Mouse (Mus musculus) midbrain, embryonic 13.5 days (tissue): ENCODE results near the gene Mslnl. TPM values are rescaled to one million over a fixed set of nuclear protein-coding genes. Genes with fewer than 3 reads are reported as not detected.

Source experiments
- ATAC-seq: fragments of 200-750 bp; cut with Nextera tagmentation; 2 replicates; pipeline ENCODE4 v1.8.0; 2017; ENCODE audit warnings: mild to moderate bottlenecking, moderate TSS enrichment, moderate library complexity
- H3K27ac ChIP-seq: fragments of 300-500 bp; sonication (generic); 2 replicates; pipeline ENCODE4 v1.5.1; 2015; ENCODE audit warnings: inconsistent platforms, mild to moderate bottlenecking, moderate library complexity
- H3K27me3 ChIP-seq: fragments of 300-500 bp; sonication (generic); 2 replicates; pipeline ENCODE4 v1.6.1; 2015; ENCODE audit warnings: mild to moderate bottlenecking, inconsistent platforms
- H3K36me3 ChIP-seq: fragments of 300-500 bp; sonication (generic); 2 replicates; pipeline ENCODE4 v1.6.1; 2015; ENCODE audit warnings: mild to moderate bottlenecking, inconsistent platforms
- H3K4me1 ChIP-seq: fragments of 300-500 bp; sonication (generic); replicated peaks from 2 replicates; pipeline ENCODE4 v1.6.1; 2015; ENCODE audit warnings: inconsistent platforms
- H3K4me2 ChIP-seq: fragments of 300-500 bp; sonication (generic); replicated peaks from 2 replicates; pipeline ENCODE4 v1.6.1; 2015; ENCODE audit warnings: moderate library complexity, mild to moderate bottlenecking, inconsistent platforms
- H3K4me3 ChIP-seq: fragments of 300-500 bp; sonication (generic); replicated peaks from 2 replicates; pipeline ENCODE4 v1.5.1; 2015; ENCODE audit warnings: mild to moderate bottlenecking, inconsistent platforms
- H3K9ac ChIP-seq: fragments of 300-500 bp; sonication (generic); replicated peaks from 2 replicates; pipeline ENCODE4 v1.6.1; 2015; ENCODE audit warnings: mild to moderate bottlenecking, inconsistent platforms
- H3K9me3 ChIP-seq: fragments of 300-500 bp; sonication (generic); 2 replicates; pipeline ENCODE4 v1.6.1; 2016; ENCODE audit warnings: mild to moderate bottlenecking, inconsistent platforms
- WGBS: fragments of 180-500 bp; shearing (Covaris S2); methylation state at CpG from one replicate; pipeline ENCODE4 v1.1.7; 2015; 5-methylcytosine and 5-hydroxymethylcytosine counted together
- polyA plus RNA-seq: library from polyadenylated mRNA; unstranded; fragments of >200 nt; fragmentation: Nextera tagmentation; extraction: Ambion mirVana; gene quantifications from 2 replicates; pipeline ENCODE4 v1.2.1, GENCODE M21; 2015

Mslnl gene
- polyA plus RNA-seq, 1 experiment from 2014 or later: not detected

DNA sequence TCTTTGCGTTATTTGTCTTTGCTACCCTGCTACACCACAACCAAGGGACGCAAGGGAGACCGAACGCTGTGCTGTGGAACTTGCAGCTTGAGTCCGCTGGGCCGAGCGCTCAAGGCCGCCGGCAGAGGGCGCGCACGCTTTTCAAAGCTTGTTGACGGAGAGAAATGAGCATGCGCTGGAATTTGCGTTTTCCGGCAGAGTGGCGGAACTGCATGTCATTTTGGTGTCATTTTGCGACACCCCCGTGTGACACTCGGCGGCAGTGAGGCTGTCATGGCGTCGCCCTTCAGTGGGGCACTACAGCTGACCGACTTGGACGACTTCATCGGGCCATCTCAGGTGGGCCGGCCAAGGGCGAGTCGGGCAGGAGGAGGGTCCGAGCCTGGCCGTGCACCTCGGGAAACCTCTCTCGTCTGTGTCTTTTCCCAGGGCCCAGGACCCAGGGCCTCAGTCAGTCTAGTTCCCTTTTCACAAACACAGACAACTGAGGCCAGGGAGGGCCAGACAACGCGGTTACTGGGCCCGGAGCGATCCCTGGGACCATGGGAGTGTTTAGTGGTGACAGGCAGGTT, 37.8 kb downstream of the Mslnl start, which contains the start of gene Narfl:
Gene Narfl, plus strand, starts transcription at position 228 of the 572 bp plus-strand sequence.
- ATAC-seq: peak; percentile 91

DNA sequence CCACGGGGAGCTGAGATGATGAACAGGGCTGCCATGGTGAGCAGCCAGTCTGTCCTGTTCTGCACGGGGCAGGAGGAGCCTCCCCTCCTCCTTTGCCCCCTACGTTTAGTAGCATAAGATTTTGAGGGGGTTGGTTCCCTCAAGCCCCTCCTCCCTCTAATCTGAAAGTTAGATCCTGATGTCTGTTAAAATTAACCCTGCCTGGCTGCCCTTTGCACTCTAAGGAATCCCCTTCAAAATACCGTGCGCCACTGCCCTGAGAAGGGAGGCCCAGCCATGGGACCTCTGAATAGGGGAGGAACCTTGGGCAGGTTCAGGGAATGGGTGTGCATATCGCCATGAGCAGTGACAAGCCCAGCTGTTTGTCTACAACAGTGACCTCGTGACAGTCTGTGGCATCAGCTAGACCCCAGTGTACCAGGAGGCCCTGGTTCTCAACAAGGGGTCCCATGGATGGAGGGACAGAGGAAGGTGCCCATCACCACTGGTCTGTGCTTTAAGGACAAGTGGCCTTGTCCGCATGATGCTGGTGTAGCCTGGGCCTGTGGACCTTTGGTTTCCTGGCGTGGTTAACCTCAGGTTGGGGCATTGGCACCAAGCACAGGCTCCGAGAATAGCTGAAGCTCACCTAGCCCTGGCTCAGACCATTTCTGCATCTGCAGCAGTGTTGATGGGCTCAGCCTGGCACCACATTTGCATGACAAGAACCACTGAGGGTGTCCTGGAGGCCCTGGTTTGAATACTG, 39.6 kb downstream of the Mslnl start:
- Histone ChIP-seq H3K9ac (no peak overlapping the region), H3K4me2 (peak overlapping the region; percentile 79; the same call in 1 of the 2 replicates), H3K4me3 (no peak overlapping the region), H3K27ac (no peak overlapping the region), H3K27me3 (no peaks in the 10 kb centered on the region), H3K9me3 (no peaks in the 10 kb centered on the region), H3K4me1 (peaks cover 9% of the 10 kb centered on the region), H3K36me3 (peaks cover 28% of the 10 kb centered on the region)
- ATAC-seq: no peak
- WGBS: 83% methylated on average over 10 of the region's 10 CpGs

More for the DNA sequence above, 37.8 kb downstream of the Mslnl start, which contains the start of gene Narfl:
- no peaks in the 10 kb centered on the region for H3K9me3 ChIP-seq
- 0 out of 2 replicates have a peak, but pooled peaks cover 7% of the 10 kb centered on the region for H3K27me3 ChIP-seq
- peaks cover 17% of the 10 kb centered on the region for H3K36me3 ChIP-seq
- under 1% methylated on average over 37 of the region's 37 CpGs for WGBS
- H3K4me1 ChIP-seq: peaks cover 9% of the 10 kb centered on the region
- H3K4me3 ChIP-seq: peak within 1 kb of the TSS; percentile 76
- peak within 1 kb of the TSS; percentile 79 for H3K4me2 ChIP-seq
- peak within 1 kb of the TSS; percentile 80 for H3K9ac ChIP-seq
- H3K27ac ChIP-seq: no peak within 1 kb of the TSS

DNA sequence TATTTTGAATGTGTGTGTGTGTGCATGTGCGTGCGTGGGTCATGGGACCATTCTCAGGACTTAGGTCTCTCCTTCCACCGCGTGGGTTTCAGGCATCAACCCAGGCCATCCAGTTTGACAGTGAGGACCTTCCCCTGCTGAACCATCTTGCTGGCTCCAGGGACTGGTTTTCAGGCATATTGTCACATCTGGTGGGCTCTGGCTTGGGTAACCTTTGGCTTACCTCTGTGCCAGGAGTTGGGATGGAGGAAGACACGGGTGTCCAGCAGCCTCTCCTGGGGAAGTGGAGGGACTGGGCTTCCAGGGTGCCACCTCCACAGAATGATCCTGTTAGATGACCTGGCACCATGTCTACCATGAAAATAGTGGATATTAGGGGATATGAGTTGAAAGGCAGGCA, 42.1 kb downstream of the Mslnl start:
- Histone ChIP-seq H3K4me3 (no peak overlapping the region), H3K9ac (no peak overlapping the region), H3K27ac (no peak overlapping the region), H3K4me2 (no peak overlapping the region), H3K4me1 (peaks cover 12% of the 10 kb centered on the region), H3K27me3 (no peaks in the 10 kb centered on the region), H3K36me3 (peaks cover 52% of the 10 kb centered on the region), H3K9me3 (no peaks in the 10 kb centered on the region)
- 92% methylated on average over 5 of the region's 5 CpGs for WGBS
- no peak for ATAC-seq

DNA sequence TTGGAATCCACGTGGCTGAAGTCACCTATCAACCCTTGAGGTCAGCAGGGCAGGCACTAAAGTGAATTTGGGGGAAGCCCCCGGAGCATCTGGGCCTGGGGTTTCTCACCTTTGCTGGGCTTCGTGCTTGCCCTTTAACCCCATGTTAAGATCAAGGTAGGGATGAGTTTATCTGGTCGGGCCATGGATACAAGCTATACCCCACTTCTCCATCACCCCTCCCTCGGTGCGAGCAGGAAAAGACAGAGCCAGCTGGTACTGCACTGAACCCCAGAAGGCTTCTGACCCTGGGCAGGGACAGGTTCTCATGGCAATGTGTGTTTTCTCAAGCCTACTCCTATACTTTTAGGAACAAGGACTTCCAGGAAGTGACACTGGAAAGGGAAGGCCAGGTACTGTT, 45.5 kb downstream of the Mslnl start:
- peaks cover 26% of the 10 kb centered on the region for H3K4me1 ChIP-seq
- no peak overlapping the region for H3K4me3 ChIP-seq
- WGBS: 84% methylated on average over 6 of the region's 6 CpGs
- ATAC-seq: no peak
- H3K36me3 ChIP-seq: peaks cover 66% of the 10 kb centered on the region
- no peak overlapping the region for H3K9ac ChIP-seq
- H3K4me2 ChIP-seq: no peak overlapping the region
- no peaks in the 10 kb centered on the region for H3K27me3 ChIP-seq
- H3K9me3 ChIP-seq: no peaks in the 10 kb centered on the region
- 0 out of 2 replicates have a peak overlapping the region, but pooled peaks have one; percentile 30 for H3K27ac ChIP-seq

DNA sequence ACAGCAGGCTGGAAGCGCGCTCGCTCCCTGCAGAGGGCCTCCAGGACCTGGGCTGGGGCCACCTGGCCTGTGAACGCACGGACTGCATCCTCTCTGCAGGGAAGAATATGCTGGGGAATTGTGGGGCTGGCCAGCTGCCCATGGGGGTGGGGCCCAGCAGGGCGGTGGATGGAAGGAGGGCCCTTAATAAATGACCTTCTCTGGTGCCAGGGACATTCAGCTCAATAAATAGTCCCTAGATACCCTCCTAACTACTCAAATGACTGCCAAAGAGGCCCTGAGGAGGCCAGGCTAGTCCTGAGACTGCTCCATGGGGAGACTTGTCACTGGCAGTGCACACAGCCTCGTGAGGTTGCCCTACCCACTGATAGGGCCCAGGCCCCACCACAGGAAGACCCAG, 47.2 kb downstream of the Mslnl start:
- H3K9me3 ChIP-seq: no peaks in the 10 kb centered on the region
- H3K4me1 ChIP-seq: peaks cover 26% of the 10 kb centered on the region
- H3K27ac ChIP-seq: no peak overlapping the region
- WGBS: 83% methylated on average over 7 of the region's 7 CpGs
- H3K4me3 ChIP-seq: no peak overlapping the region
- no peaks in the 10 kb centered on the region for H3K27me3 ChIP-seq
- H3K4me2 ChIP-seq: no peak overlapping the region
- no peak overlapping the region; the same call in 1 of the 2 replicates for H3K9ac ChIP-seq
- ATAC-seq: no peak
- H3K36me3 ChIP-seq: peaks cover 64% of the 10 kb centered on the region

DNA sequence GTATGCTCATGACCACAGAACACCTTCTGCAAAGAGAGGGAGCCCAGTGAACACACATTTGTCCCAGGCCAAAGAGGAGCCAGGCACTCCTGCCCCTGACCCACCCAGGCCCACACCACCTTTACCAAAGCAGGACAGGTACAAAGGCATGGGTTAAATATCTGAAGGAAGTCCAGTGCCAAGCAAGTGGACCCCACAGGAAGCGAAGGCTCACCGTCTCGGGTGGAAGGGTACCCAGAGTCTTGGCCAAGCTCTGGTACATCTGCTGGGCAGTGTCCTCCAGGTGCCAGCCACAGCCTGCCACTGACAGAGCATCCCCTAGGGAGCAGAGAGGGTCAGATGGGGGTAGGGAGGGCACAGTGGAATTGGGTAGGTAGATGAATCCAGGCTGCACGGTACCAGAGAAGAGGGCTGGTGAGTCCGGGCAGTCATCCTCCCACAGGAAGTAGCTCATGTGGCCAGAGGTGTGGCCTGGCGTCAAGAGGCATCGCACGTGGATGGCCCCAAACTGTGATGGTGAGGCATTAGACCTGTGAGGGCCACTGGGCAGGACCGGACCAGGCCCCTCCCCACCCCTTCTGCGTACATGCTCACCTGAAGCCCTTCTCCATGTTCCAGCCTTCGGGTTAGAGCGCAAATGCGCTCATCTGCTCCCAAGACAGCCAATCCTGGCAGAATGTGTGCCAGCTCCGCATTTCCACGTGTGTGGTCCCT, 48.2 kb downstream of the Mslnl start:
- ATAC-seq: no peak
- Histone ChIP-seq H3K9me3 (no peaks in the 10 kb centered on the region), H3K27me3 (no peaks in the 10 kb centered on the region), H3K4me1 (peaks cover 26% of the 10 kb centered on the region), H3K4me3 (peak overlapping the region; percentile 69), H3K27ac (no peak overlapping the region), H3K4me2 (peak overlapping the region; percentile 82), H3K9ac (peak overlapping the region; percentile 84), H3K36me3 (peaks cover 63% of the 10 kb centered on the region)
- 84% methylated on average over 15 of the region's 15 CpGs for WGBS

DNA sequence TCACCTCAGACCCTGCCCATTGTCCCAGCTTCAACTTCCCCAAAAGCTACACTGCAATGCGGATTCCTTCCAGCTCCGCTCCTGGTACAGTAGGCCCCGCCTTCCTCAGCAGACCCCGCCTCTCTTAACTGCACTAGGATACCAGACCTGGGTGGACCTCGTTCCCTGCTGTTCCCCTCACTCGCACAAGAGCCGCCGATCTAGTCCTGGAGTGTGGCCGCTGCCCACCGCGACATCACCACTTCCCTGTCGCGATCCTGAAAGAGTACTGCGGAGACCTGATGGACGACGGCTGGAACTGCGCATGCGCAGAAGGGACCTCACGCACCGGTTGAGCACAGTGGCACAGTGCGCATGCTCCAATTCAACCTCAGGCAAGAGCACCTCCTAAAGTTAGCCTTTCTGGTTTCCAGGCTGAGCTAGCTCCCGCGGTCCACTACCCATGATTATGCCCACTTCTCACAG, 49.5 kb downstream of the Mslnl start, which contains the start of gene Haghl:
Gene Haghl, minus strand, starts transcription at position 393 of the 465 bp plus-strand sequence.
- ATAC-seq: peak; percentile 87
- H3K4me2 ChIP-seq: peak within 1 kb of the TSS; percentile 82
- no peaks in the 10 kb centered on the region for H3K27me3 ChIP-seq
- WGBS: under 1% methylated on average over 23 of the region's 23 CpGs
- peak within 1 kb of the TSS; percentile 69 for H3K4me3 ChIP-seq
- peak within 1 kb of the TSS; percentile 84 for H3K9ac ChIP-seq
- peak within 1 kb of the TSS; percentile 77 for H3K27ac ChIP-seq
- H3K4me1 ChIP-seq: peaks cover 26% of the 10 kb centered on the region
- peaks cover 64% of the 10 kb centered on the region for H3K36me3 ChIP-seq
- no peaks in the 10 kb centered on the region for H3K9me3 ChIP-seq

DNA sequence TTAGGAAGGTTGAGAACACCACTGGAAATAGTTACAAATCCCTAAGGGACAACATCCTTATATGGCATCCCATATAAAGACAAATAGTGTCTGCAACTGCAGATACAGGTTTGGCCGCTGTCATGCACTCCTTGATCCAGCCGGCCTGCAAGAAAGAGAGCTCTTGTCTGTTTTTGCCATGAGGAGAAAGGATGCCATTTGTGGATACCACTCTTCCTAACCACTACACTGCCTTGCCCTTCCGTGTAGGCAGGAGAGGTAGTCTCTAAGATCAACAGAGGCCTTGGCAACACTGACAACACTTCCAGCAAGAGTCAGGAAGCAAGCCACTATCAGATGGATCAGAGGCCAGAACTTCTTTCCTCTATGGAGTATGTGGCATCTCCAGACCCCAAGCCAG, 50.4 kb downstream of the Mslnl start, which contains the start of gene Ccdc78:
Gene Ccdc78, plus strand, starts transcription at position 301 of the 400 bp plus-strand sequence.
- H3K4me3 ChIP-seq: peak within 1 kb of the TSS; percentile 69
- peak within 1 kb of the TSS; percentile 82 for H3K4me2 ChIP-seq
- peaks cover 54% of the 10 kb centered on the region for H3K36me3 ChIP-seq
- ATAC-seq: no peak
- peak within 1 kb of the TSS; percentile 77 for H3K27ac ChIP-seq
- no peaks in the 10 kb centered on the region for H3K9me3 ChIP-seq
- peaks cover 36% of the 10 kb centered on the region for H3K4me1 ChIP-seq
- 88% methylated on average over 3 of the region's 3 CpGs for WGBS
- no peaks in the 10 kb centered on the region for H3K27me3 ChIP-seq
- peak within 1 kb of the TSS; percentile 84 for H3K9ac ChIP-seq

DNA sequence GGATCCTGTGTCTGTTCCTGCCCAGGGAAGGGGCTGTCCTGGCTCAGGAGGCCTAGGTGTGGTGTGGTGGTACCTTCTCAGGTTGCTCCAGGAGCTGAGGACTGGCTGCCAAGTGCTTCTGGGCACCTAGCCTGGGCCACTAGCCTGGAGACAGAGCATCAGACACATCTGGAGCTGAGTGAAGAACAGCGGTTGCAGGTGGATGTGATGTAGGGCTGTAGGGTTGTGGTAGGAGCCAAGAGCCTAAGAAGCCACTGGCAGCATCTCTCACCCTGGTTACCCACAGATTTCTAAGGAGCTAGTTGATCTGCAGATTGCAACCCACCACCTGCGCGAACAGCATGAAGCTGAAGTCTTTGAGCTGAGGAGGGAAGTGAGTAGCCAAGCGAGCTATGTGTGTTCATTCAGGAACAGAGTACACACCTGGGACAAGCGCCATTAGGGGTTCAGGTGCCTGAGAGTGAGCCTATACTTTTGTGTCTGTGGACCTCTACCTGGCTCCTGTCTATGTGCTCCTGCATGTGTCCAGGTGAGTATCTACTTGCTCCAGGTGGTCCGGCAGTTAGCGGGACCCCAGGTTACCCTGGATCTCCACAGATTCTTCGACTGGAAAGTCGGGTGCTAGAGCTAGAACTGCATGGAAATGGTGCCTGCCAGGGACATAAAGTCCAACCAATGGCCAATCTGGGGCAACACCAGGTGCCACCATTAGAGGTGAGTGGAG, 51.1 kb downstream of the Mslnl start:
- Histone ChIP-seq H3K4me2 (no peak overlapping the region), H3K27me3 (no peaks in the 10 kb centered on the region), H3K9me3 (no peaks in the 10 kb centered on the region), H3K4me1 (peaks cover 40% of the 10 kb centered on the region), H3K4me3 (no peak overlapping the region), H3K9ac (no peak overlapping the region), H3K27ac (no peak overlapping the region), H3K36me3 (peaks cover 48% of the 10 kb centered on the region)
- ATAC-seq: no peak
- WGBS: 89% methylated on average over 9 of the region's 9 CpGs

DNA sequence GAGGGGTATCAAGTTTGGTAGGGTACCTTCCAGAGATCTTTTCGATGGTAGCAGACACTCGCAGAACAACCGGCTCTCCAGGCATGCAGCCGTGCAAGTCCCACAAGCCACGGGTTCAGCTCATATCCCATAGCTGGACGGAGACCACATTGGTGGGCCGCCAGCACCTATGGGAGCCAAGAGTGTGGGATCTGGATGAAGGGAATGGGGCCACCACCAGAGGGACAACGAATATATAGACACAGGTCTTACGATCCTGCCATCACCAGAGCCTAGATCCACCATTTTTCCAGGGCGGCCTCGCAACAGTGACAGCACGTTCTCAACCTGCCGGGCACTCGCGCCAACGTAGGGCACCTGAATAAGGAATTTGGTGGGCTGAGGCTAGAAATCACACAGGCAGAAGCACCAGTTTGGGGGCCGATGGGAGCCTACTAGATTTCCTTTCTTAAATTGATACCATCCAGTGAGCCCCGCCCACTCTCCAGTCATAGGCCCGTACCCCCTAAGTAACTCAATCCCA, 55.5 kb downstream of the Mslnl start:
- WGBS: 30% methylated on average over 19 of the region's 19 CpGs
- no peaks in the 10 kb centered on the region for H3K9me3 ChIP-seq
- peak overlapping the region; percentile 91 for H3K27ac ChIP-seq
- H3K4me2 ChIP-seq: peak overlapping the region; percentile 72
- no peak for ATAC-seq
- H3K4me3 ChIP-seq: peak overlapping the region; percentile 79
- H3K9ac ChIP-seq: peak overlapping the region; percentile 81
- H3K36me3 ChIP-seq: peaks cover 25% of the 10 kb centered on the region
- H3K4me1 ChIP-seq: peaks cover 53% of the 10 kb centered on the region
- no peaks in the 10 kb centered on the region for H3K27me3 ChIP-seq

DNA sequence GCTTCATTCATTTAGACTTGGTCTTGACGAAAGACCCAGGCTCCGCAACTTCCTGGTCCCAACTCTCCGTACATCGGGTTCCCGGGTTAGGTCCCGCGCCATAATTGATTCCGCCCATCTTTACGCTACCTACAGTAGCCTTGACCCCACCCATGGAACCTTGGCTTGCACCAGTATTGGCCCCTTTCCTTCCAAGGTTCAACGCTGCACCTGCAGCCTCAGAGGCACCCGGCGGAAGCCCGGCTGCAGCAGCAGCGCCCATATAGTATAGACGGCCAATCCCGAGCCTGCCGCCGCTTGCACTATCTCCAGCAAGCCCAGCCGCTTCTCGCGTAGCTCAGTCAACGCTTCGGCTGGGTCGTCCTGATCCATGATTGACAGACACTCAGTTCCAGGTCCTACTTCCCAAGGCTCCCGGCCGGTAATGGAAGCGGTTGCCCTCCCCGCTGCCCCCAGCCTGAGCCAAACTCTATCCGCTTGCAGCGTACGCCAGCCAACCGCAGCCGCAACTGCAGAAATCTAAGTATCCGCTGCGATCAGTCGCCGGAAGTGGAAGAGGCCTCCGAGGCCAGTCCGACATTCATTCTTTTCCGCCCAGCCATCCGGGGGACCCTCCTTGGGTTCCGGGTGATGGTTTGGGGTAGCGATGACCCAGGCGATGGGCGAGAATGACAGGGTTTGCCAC, 56.1 kb downstream of the Mslnl start:
- peaks cover 58% of the 10 kb centered on the region for H3K4me1 ChIP-seq

More for the DNA sequence above, 56.1 kb downstream of the Mslnl start:
- no peaks in the 10 kb centered on the region for H3K27me3 ChIP-seq
- H3K9ac ChIP-seq: peak overlapping the region; percentile 81
- ATAC-seq: peak; percentile 73
- no peaks in the 10 kb centered on the region for H3K9me3 ChIP-seq
- WGBS: under 1% methylated on average over 45 of the region's 45 CpGs
- peaks cover 24% of the 10 kb centered on the region for H3K36me3 ChIP-seq
- peak overlapping the region; percentile 91 for H3K27ac ChIP-seq
- H3K4me2 ChIP-seq: peak overlapping the region; percentile 72
- peak overlapping the region; percentile 79 for H3K4me3 ChIP-seq
